Mouse (Mus musculus): Measurements from ENCODE around the gene Ube2l3. TPM values are rescaled to one million over a fixed set of nuclear protein-coding genes. Genes with fewer than 3 reads are reported as not detected.

Ube2l3 gene
- polyA plus RNA-seq (2017; shearing (Covaris generic)), result 361 TPM

DNA sequence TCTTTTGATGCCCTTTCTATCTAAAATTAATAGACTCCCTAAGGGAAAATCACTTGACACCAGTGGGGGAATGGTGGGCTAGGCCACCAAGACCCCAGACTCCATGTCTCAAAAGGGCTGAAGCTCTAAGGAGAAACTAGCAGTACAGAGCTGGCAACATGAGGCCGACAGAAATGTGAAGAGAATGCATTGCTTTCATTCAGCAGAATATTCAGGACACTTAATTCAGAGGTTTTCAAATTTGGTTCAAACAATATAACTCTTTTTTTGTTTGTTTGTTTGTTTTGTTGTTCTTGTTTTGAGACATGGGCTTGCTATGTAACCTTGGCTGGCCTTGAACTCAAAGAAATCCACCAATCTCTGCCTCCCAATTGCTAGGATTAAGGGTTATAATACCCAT is at the start of gene Ube2l3:
Gene Ube2l3 (minus strand): TSS at position 101 of the 400 bp plus-strand sequence.

DNA sequence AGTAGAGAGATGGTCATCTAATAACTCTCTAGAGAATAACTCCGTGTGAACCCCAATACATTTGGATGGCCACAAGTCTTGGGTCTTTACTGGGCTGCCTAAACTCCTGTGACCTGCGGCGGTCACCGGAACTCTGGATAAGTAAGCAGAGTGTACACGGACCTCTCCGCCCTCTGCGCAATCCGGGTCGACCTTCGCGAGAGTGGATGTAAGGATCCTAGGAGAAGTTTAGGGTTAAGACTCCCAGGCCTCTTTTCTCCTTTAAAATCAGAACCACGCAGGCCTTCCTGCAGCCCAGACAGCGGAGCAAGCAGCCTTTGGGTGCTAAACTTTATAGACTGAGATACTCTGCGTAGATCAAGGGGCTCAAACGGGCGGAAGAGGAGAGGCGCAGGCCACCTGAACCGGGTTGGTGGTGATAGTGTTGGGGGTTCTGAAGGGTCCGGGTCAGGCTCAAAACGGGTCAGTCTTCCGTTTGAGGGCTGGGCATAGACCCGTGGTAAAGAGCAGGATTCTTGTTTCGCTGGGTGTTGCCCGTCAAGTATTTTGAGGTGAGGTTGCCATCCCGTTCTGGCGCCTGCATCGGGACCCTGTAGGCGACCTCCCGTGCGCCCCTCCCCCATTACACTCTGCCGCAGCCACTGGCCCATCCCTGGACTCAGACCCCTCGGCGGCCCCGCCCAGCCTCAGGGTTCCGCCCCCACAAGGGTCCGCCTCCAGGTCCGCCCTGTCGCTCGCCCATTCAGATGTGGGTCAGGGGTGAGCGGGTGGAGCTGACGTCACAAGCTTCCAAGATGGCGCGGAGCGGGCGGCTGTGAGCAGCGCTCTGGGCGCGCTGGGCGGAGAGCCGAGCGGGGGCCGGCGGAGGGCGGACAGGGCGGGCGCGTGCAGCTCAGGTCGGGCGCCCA is 30.6 kb upstream of the Ube2l3 start, which contains the start of gene Hic2:
Gene Hic2 (plus strand): TSS at position 779 of the 908 bp plus-strand sequence.

DNA sequence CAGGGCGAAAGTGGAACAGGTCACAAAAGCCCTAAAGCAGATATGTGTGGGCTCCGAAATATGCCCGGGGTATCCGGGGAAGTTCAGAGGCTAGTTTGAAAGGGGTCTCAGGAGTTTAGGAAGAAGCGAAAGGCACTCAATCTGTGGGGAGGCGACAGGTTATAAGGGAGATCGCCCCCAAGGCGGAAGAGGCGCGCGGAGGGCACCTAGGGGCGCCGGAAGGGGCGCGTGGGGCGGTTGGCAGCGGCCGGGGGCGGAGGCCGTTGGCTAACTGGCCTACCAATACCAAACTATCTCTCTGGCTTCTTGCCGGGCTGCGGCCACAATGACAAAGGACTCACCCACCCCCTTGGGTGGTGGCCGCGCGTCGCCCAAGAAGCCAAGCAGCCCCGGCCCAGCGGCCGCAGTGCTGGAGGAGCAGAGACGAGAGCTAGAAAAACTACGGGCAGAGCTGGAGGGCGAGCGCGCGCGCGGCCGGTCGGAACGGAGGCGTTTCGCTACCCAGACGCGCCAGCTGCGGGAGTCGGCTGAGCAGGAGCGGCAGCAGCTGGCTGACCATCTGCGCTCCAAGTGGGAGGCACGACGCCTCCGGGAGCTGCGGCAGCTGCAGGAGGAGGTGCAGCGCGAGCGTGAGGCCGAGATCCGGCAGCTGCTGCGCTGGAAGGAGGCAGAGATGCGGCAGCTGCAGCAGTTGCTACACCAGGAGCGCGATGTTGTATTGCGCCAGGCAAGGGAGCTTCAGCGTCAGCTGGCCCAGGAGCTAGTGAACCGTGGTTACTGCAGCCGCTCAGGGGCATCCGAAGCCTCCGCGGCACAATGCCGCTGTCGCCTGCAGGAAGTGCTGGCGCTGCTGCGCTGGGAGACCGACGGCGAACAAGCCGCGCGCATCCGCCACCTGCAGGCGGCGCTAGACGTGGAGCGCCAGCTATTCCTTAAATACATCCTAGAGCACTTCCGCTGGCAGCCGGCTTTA is 6.2 kb upstream of the Ube2l3 start, which contains the start of gene Rimbp3:
Gene Rimbp3 (plus strand): TSS at position 215 of the 973 bp plus-strand sequence.

DNA sequence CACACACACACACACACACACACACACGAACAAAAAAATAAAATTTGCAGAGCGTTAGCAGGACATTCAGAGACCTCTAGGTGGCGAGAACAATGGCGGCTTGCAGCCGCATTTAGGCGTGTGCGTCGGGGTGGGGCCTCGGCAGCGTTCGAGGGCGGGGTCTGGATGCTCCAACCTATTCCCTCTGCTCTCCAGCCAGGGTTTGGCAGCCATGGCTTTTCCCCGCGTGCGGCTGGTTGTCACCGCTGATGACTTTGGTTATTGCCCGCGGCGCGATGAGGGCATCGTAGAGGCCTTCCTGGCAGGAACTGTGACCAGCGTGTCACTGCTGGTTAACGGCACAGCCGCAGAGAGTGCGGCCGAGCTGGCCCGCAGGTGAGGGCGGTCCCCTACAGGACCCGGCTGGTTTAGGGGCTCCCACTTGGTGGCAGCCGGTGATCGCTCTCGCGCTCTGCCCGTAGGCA is 55.6 kb downstream of the Ube2l3 start, which contains the start of gene Ccdc116:
Gene Ccdc116 (minus strand): TSS at position 458 of the 464 bp plus-strand sequence.

DNA sequence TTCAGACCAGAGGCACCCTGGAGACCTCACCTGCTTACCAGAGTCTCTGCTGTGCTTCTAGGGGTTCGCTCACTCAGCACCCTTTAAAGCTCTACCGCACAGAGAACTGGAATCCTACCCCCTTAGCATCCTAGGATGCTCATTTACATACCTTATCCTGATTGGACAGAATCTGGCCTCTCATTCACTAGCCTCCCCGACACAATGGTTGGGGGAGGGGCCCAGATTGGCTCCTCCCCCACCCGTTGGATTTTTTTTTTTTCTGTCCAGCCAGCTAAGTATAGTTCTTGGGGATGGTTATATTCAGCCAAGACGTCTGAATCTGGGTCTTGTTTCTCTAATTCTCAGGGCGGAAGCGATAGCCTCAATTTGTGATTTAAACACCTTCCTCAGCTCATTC is 58.1 kb downstream of the Ube2l3 start, which contains the start of gene Ydjc:
Gene Ydjc (plus strand): TSS at position 283 of the 400 bp plus-strand sequence.

DNA sequence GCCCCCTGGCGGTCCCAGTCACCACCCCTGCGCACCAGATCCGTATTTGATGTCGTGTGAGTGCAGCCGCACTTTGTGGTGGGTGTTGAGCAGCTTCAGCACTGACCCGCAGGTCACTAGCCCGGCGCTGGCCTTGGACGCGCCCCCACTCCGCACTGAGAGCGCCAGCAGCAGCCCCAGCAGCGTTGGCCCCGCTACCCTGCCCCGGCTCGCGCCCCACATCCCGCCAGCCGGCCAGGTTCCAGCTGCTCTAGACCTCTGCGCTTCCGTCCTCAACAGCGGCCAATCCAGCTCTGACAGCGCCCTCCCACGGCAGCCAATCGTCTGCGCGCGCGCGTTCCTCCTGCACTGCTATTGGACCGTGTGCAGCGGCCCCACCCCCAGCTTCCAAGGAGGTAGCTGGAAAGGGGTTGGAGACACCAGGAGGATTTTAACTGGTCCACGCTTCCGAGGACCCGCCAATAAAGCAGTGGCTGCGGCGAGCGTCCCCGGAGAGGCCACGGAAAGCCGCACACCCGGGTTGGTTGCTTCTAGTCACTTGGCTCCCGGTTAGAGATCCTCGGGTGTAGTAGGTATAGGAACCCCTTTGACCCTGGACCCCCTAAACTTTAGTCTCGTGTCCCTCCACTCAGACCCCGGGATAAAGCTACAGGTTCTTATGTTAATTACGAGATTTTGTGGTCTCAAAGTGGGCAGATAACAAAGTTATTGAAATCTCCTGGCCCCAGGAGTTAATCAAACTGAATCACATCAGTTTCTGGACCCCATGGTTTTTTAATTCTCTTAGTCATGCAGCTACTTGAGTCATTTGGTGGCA is 70.2 kb downstream of the Ube2l3 start, which contains the start of gene Sdf2l1:
Gene Sdf2l1 (minus strand): TSS at position 295 of the 817 bp plus-strand sequence.

DNA sequence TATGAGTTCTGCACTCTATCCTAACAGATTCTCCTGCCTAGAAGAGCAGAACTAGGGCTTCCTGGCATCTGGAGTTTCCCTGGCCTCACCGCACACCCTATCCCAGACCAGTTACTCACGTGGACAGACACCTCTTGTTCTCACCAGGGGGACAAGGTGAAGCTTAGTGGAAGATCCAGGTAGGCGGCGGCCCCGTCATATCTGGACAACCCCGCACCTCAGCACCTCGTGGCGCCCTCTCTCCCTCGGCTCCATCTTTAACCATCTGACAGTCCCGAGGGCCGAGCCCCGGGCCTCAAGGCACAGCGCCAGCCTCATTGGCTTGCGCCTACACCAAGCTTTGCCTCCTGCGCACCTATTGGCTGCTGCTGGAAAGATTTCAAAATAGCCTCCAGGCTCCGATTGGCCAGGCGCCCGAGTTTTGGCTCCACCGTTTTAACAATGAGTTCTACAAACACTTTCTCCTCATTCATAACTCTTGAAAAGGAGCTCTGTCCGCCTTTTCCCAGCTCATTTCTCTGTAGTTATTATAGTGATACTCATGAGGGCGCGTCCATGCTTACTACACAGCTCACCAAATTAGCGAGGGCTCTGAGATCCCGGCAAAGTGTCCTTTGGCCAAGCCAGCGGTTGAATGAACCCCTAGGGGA is 77.5 kb downstream of the Ube2l3 start, which contains the start of gene 2610318N02Rik:
Gene 2610318N02Rik (minus strand): TSS at position 297 of the 650 bp plus-strand sequence.

DNA sequence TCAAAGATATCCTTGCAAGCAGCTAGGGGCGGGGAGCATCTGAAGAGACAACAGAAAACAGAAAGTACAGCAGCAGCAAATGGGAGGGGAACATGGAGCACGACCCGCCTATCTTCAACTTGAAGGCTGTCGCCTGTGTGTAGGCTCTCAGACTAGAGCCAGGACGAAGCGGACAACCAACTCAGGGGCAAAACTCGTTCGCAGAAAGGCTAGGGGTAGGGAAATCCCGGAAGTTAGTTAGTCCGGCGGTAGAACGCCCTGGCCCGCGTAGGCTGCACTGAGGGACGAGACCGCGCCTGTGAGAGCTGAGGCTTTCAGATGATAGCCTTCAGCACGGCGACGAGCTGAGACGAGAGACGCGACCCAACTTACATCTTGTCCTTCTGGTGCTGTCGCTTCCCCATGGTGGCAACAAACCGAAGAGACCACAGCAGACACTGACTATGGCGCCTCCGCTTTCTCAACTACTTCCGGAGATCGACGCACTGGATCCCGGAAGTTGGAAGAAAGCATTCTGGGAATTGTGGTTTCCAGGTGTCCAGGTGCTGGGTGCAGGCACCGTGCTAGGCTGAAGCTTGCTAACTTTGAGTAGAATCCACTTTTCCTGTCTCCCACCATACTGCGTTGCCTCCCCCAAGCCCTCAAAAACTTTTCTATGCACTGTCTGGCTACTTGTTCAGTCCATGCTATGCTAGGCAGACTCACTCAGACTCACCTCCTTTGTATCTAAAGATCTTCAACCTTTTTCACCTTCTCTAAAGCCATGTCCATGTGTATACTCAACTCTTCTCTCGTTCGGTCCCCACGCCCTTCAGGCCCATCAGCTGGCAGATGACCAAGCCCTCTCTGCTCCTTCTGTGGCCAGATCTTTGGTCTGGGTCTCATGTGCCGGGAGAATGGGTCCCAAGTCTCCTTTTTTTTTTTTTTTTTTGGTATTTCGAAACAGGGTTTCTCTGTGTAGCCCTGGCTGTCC is 91.4 kb downstream of the Ube2l3 start, which contains the start of gene Ppil2:
Gene Ppil2 (minus strand): TSS at position 487 of the 973 bp plus-strand sequence.

Other genes with a start within 250 kb of the Ube2l3 start
- gene Mapk1, start 219.3 kb downstream of the Ube2l3 start, polyA plus RNA-seq (2017; shearing (Covaris generic)), result 32.1 TPM
- gene Ypel1, start 133.0 kb downstream of the Ube2l3 start, polyA plus RNA-seq (2017; shearing (Covaris generic)), result 2.8 TPM
- 256 TPM for gene Ppil2, start 91.4 kb downstream of the Ube2l3 start, polyA plus RNA-seq (2017; shearing (Covaris generic))
- gene 2610318N02Rik, start 77.5 kb downstream of the Ube2l3 start, polyA plus RNA-seq (2017; shearing (Covaris generic)), result 4.4 TPM
- gene Sdf2l1, start 70.3 kb downstream of the Ube2l3 start, polyA plus RNA-seq (2017; shearing (Covaris generic)), result 46.3 TPM
- 5.8 TPM for gene Ydjc, start 58.0 kb downstream of the Ube2l3 start, polyA plus RNA-seq (2017; shearing (Covaris generic))
- 2.7 TPM for gene Ccdc116, start 55.4 kb downstream of the Ube2l3 start, polyA plus RNA-seq (2017; shearing (Covaris generic))
- gene Rimbp3, start 6.0 kb upstream of the Ube2l3 start, polyA plus RNA-seq (2017; shearing (Covaris generic)), result not detected
- gene Hic2, start 30.9 kb upstream of the Ube2l3 start, polyA plus RNA-seq (2017; shearing (Covaris generic)), result 1.4 TPM
- gene Tmem191c, start 73.4 kb upstream of the Ube2l3 start, polyA plus RNA-seq (2017; shearing (Covaris generic)), result 106 TPM
- 0.31 TPM for gene Serpind1, start 128.7 kb upstream of the Ube2l3 start, polyA plus RNA-seq (2017; shearing (Covaris generic))
- 23.1 TPM for gene Snap29, start 203.3 kb upstream of the Ube2l3 start, polyA plus RNA-seq (2017; shearing (Covaris generic))
- 33.9 TPM for gene Pi4ka, start 203.7 kb upstream of the Ube2l3 start, polyA plus RNA-seq (2017; shearing (Covaris generic))
- gene Crkl, start 249.3 kb upstream of the Ube2l3 start, polyA plus RNA-seq (2017; shearing (Covaris generic)), result 94.8 TPM

All from activated CD4-positive, CD25-positive, alpha-beta regulatory T cell, adult 9 weeks (primary cell).